Mouse (Mus musculus): Measurements from ENCODE around the gene Bicra.

- TF ChIP-seq CTCF (IDR thresholded peaks at IDR 0.05; ENCODE audit: low read depth, low read length) (peak; percentile 4), POLR2A (IDR thresholded peaks at IDR 0.05; ENCODE audit: insufficient read depth, low read length) (no peak)
Measured at GRCm38 (mm10) chr7:16056459-16057135, 8.9 kb upstream of the Bicra start.
